Mouse (Mus musculus) stomach, embryonic 16.5 days (tissue): ENCODE results near the gene Rnf26. TPM values are rescaled to one million over a fixed set of nuclear protein-coding genes. Genes with fewer than 3 reads are reported as not detected.

Experiments
- ATAC-seq: fragments of 200-750 bp; cut with Nextera tagmentation; 2 replicates; pipeline ENCODE4 v1.8.0; 2017; ENCODE audit warnings: moderate number of reproducible peaks, moderate TSS enrichment; ENCODE audit not compliant: insufficient read depth, low FRiP score
- H3K27ac ChIP-seq: fragments of 300-500 bp; sonication (generic); 2 replicates; pipeline ENCODE4 v1.5.1; 2014; ENCODE audit warnings: low read length
- H3K27me3 ChIP-seq: fragments of 300-500 bp; sonication (generic); 2 replicates; pipeline ENCODE4 v1.6.1; 2014; ENCODE audit warnings: low read length, control low read depth, mixed read lengths; ENCODE audit not compliant: control insufficient read depth, insufficient read depth
- H3K36me3 ChIP-seq: fragments of 300-500 bp; sonication (generic); 2 replicates; pipeline ENCODE4 v1.6.1; 2014; ENCODE audit warnings: low read length; ENCODE audit not compliant: control insufficient read depth, insufficient read depth
- H3K4me1 ChIP-seq: fragments of 300-500 bp; sonication (generic); 2 replicates; pipeline ENCODE4 v1.6.1; 2014; ENCODE audit warnings: low read length, control low read depth, mixed read lengths; ENCODE audit not compliant: control insufficient read depth, insufficient read depth
- H3K4me2 ChIP-seq: fragments of 300-500 bp; sonication (generic); 2 replicates; pipeline ENCODE4 v1.6.1; 2014; ENCODE audit warnings: low read depth, low read length, mixed read lengths
- H3K4me3 ChIP-seq: fragments of 300-500 bp; sonication (generic); replicated peaks from 2 replicates; pipeline ENCODE4 v1.5.1; 2014; ENCODE audit warnings: mild to moderate bottlenecking, low read length
- H3K9ac ChIP-seq: fragments of 300-500 bp; sonication (generic); 2 replicates; pipeline ENCODE4 v1.6.1; 2014; ENCODE audit warnings: low read length
- H3K9me3 ChIP-seq: fragments of 300-500 bp; sonication (generic); replicated peaks from 2 replicates; pipeline ENCODE4 v1.6.1; 2016; ENCODE audit warnings: low read length, control low read depth; ENCODE audit not compliant: control insufficient read depth
- WGBS: fragments of 180-500 bp; shearing (Covaris S2); extraction: QIAGEN DNeasy Blood & Tissue Kit; methylation state at CpG from one replicate; pipeline ENCODE4 v1.1.7; 2014; 5-methylcytosine and 5-hydroxymethylcytosine counted together
- polyA plus RNA-seq: library from polyadenylated mRNA; unstranded; fragments of >200 nt; fragmentation: Nextera tagmentation; extraction: Ambion mirVana; gene quantifications from 2 replicates; pipeline ENCODE4 v1.2.1, GENCODE M21; 2015

Rnf26 gene
- polyA plus RNA-seq, 1 experiment from 2014 or later, result 42.3 TPM

- Histone ChIP-seq H3K27me3 (no peaks in the 10 kb centered on the region), H3K4me2 (no peak overlapping the region), H3K9ac (no peak overlapping the region), H3K4me1 (peaks cover 39% of the 10 kb centered on the region), H3K9me3 (no peaks in the 10 kb centered on the region), H3K4me3 (no peak overlapping the region), H3K36me3 (peaks cover 5% of the 10 kb centered on the region; the same call in 1 of the 2 replicates), H3K27ac (no peak overlapping the region)
- no peak for ATAC-seq
- 92% methylated on average over 7 of the region's 7 CpGs for WGBS
These were observed 7.1 kb downstream of the Rnf26 start for GRCm38 (mm10) chr9:44106182-44106581.

- H3K27ac ChIP-seq, result no peak overlapping the region
- no peak for ATAC-seq
- H3K4me2 ChIP-seq, result no peak overlapping the region
- H3K36me3 ChIP-seq, result peaks cover 5% of the 10 kb centered on the region; the same call in 1 of the 2 replicates
- H3K9ac ChIP-seq, result no peak overlapping the region
- no peak overlapping the region for H3K4me3 ChIP-seq
- H3K27me3 ChIP-seq, result no peaks in the 10 kb centered on the region
- WGBS, result 85% methylated on average over 10 of the region's 10 CpGs
- H3K9me3 ChIP-seq, result no peaks in the 10 kb centered on the region
- H3K4me1 ChIP-seq, result peaks cover 39% of the 10 kb centered on the region
These were observed 7.5 kb downstream of the Rnf26 start for GRCm38 (mm10) chr9:44105781-44106180.

DNA sequence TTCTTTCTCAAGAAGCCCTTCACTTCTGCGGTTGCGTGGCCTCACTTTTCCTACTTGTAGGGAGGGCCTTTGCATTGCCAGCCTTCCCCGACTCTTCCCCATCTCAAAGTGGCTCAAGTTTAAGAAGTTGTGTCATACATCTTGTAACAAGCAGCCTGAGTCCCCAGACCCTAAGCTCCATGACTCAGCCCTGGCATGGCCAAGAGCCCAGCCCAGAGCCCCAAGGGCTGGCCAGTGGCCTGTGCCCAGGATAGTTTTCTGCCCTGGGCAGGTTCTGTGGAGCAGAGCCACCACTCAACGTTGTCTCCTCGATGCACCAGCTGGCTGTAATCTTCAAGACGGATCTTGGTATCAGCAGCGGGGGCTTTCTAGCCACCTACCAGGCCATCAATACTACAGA, 8.4 kb downstream of the Rnf26 start:
- Histone ChIP-seq H3K4me3 (no peak overlapping the region), H3K27ac (no peak overlapping the region), H3K9me3 (no peaks in the 10 kb centered on the region), H3K9ac (no peak overlapping the region), H3K4me2 (no peak overlapping the region), H3K36me3 (peaks cover 5% of the 10 kb centered on the region; the same call in 1 of the 2 replicates), H3K4me1 (peaks cover 31% of the 10 kb centered on the region), H3K27me3 (no peaks in the 10 kb centered on the region)
- WGBS, result 86% methylated on average over 7 of the region's 7 CpGs
- no peak for ATAC-seq

DNA sequence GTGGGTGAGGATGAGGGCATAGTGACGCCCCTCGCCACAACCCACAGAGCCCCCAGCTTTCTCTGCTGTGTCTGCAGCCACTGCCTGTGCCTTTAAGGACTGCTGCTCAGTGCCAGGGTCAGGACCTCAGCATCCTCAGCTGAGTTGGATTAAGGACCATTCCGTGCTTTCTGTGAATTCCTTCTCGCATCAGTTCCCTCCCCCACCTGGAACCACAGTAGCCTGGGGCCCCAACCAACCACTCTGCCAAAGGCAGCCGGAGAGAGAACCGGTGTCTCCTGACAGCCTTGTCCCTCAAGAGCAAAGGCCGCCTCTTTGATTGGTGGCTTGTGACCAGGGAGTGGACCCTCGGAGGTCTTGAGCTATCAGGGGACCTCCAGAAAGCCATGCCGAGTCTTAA, 11.8 kb downstream of the Rnf26 start, which contains the start of gene Mfrp:
Gene Mfrp, plus strand, starts transcription at position 240 of the 400 bp plus-strand sequence.
- Histone ChIP-seq H3K4me2 (no peak within 1 kb of the TSS), H3K27ac (no peak within 1 kb of the TSS), H3K36me3 (no peaks in the 10 kb centered on the region; the same call in 1 of the 2 replicates)

GRCm38 (mm10) chr9:44096536-44096935, 16.8 kb downstream of the Rnf26 start:
- no peak overlapping the region for H3K27ac ChIP-seq
- no peak overlapping the region for H3K9ac ChIP-seq
- H3K4me3 ChIP-seq, result no peak overlapping the region
- no peak for ATAC-seq
- no peaks in the 10 kb centered on the region for H3K36me3 ChIP-seq
- H3K9me3 ChIP-seq, result no peaks in the 10 kb centered on the region
- no peaks in the 10 kb centered on the region for H3K27me3 ChIP-seq
- peaks cover 8% of the 10 kb centered on the region for H3K4me1 ChIP-seq
- no peak overlapping the region for H3K4me2 ChIP-seq
- WGBS, result 40% methylated on average over 9 of the region's 9 CpGs

More for the DNA sequence above, 11.8 kb downstream of the Rnf26 start, which contains the start of gene Mfrp:
- no peaks in the 10 kb centered on the region for H3K9me3 ChIP-seq
- no peak within 1 kb of the TSS for H3K4me3 ChIP-seq
- ATAC-seq, result no peak
- 72% methylated on average over 9 of the region's 9 CpGs for WGBS
- no peak within 1 kb of the TSS for H3K9ac ChIP-seq
- no peaks in the 10 kb centered on the region for H3K27me3 ChIP-seq
- no peaks in the 10 kb centered on the region; the same call in 1 of the 2 replicates for H3K4me1 ChIP-seq

DNA sequence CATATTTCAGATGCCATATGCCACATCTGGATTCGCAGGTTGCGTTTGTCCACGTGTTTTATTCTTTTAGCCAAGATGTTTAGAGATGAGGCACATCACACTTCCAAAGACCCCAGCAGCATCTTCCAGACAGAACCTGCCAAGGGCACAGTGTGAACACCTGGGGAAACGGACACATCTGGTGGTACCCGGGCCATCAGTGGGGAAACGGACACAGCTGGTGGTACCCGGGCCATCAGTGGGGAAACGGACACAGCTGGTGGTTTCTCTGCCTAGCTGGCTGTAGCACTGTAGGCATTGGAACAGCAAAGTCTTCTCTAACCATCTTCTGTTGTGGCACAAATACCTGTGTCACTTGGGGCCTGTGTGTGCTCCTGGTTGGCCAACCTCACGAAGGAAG, 17.5 kb downstream of the Rnf26 start:
- H3K4me3 ChIP-seq, result no peak overlapping the region
- 89% methylated on average over 9 of the region's 9 CpGs for WGBS
- no peak for ATAC-seq
- peaks cover 8% of the 10 kb centered on the region for H3K4me1 ChIP-seq
- H3K36me3 ChIP-seq, result no peaks in the 10 kb centered on the region
- H3K9me3 ChIP-seq, result no peaks in the 10 kb centered on the region
- no peak overlapping the region for H3K9ac ChIP-seq
- no peak overlapping the region for H3K4me2 ChIP-seq
- no peak overlapping the region for H3K27ac ChIP-seq
- no peaks in the 10 kb centered on the region for H3K27me3 ChIP-seq

DNA sequence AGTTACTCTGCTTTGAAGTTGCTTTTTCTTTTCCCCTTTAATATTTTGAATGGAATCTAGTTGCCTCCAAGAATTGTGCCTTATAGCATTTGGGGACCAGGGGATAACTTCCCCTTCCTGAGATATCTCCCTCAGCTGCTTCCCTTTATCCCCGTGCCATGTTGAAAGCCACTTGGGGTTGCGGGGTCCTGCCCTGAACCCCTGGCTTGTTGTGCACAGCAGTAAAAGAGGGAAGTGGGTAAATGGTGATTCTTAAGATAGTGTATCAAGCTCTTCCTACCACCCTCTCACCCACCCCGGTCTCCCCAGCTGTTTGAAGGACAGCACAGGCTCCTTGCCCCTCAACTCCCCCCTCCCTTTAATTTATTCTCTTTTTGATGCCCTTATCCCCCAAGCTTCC, 18.6 kb downstream of the Rnf26 start:
- Histone ChIP-seq H3K36me3 (no peaks in the 10 kb centered on the region), H3K9ac (no peak overlapping the region), H3K4me1 (peaks cover 8% of the 10 kb centered on the region), H3K9me3 (no peaks in the 10 kb centered on the region), H3K4me3 (no peak overlapping the region), H3K27me3 (no peaks in the 10 kb centered on the region), H3K4me2 (no peak overlapping the region), H3K27ac (no peak overlapping the region)
- ATAC-seq, result no peak
- 84% methylated on average over 3 of the region's 3 CpGs for WGBS

DNA sequence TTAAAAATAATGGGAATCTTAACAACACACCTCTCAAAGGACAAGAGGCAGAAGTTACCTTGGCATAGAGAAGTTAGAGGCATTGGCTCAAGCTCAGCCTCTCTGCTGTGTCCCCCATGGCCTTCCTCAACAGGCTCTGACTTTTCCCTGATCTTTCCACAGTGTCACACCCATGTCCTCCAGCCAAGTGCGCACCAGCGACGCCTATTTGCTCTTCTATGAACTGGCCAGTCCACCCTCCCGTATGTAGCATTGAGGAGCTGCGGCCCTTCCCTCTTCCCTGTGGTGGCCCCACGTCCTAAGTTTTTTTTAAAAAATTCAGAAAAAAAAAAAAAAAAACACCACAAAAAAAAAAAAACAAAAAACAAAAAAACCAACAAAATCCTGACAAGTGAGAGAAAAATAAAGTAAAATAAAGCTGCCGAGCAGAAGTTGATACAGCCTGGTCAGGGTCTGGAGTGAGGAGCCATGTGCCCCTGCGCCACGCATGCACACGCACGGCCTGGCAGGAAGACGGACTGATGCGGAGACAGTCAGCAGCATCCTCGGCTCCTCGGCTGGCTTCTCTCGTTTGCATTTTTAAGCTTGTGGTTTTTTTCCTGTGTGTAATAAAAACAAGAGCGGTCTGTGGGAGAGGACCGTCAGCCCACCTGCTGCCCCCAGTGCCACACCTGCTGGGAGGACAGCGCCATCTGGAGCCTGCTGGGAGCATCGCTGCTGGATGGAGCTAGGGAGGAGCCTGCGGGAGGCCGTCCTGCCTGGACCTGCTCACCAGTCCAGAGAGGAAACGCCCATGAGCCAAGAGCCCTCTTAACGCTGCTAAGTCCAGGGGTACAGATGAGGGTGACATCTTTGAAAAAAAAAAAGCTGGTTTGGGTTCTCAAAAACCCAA, 19.5 kb downstream of the Rnf26 start:
- 38% methylated on average over 24 of the region's 24 CpGs for WGBS
- Histone ChIP-seq H3K4me3 (no peak overlapping the region), H3K27me3 (no peaks in the 10 kb centered on the region), H3K27ac (no peak overlapping the region), H3K4me2 (no peak overlapping the region), H3K36me3 (no peaks in the 10 kb centered on the region), H3K9me3 (no peaks in the 10 kb centered on the region), H3K9ac (no peak overlapping the region), H3K4me1 (peaks cover 14% of the 10 kb centered on the region)
- ATAC-seq, result peak; percentile 79; the same call in 1 of the 2 replicates

DNA sequence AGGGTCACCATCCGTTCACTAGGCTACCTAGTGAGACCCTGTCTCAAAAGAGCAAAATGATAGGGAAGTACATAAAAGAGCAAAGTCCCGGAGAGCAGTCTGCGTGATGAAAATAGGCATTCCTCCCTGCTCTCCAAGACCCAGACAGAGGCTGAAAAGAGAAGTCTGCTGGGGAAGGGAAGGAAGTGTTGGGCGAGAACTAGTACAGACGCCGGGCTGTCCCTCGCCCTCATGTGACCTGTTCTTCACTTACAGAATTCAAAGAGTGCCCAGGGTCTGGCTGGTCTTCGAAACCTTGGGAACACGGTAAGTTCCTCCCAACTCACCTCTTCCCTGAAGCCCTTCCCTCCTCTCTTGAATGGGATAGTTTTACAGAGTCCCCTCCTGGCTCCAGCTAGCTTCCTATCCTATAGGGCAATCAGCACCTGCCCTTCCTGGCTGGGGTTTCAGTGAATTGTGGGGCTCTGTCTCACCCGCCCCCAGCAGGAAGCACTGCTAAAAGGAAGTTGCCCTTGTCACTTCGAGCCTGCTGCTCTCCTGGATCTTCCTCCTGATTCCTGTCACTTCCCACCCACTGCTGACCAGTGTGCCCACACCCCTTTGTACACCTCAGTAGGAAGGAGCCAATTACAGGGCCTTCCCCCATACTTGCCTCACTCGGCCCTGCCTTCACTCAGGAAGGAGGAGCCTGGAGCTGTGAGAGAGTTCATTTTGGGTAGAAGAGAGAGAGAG, 24.3 kb downstream of the Rnf26 start:
- H3K27me3 ChIP-seq, result no peaks in the 10 kb centered on the region
- H3K9ac ChIP-seq, result no peak overlapping the region
- H3K4me1 ChIP-seq, result peaks cover 37% of the 10 kb centered on the region
- H3K4me2 ChIP-seq, result no peak overlapping the region
- no peaks in the 10 kb centered on the region for H3K9me3 ChIP-seq
- H3K4me3 ChIP-seq, result no peak overlapping the region
- ATAC-seq, result no peak
- WGBS, result 56% methylated on average over 12 of the region's 12 CpGs
- no peaks in the 10 kb centered on the region for H3K36me3 ChIP-seq
- no peak overlapping the region for H3K27ac ChIP-seq
